Mouse (Mus musculus) myocyte (in vitro differentiated cells): Measurements from ENCODE around the gene Pstpip1.

Experiments used
- POLR2A ChIP-seq: IDR thresholded peaks from one replicate; pipeline ENCODE4 v1.6.1; 2011; ENCODE audit warnings: low read depth, mild to moderate bottlenecking, control low read depth, moderate library complexity; ENCODE audit not compliant: insufficient read length
- POLR2AphosphoS2 ChIP-seq: IDR thresholded peaks from one replicate; pipeline ENCODE4 v1.6.1; 2011; ENCODE audit warnings: low read depth, control low read depth; ENCODE audit not compliant: insufficient read length

DNA sequence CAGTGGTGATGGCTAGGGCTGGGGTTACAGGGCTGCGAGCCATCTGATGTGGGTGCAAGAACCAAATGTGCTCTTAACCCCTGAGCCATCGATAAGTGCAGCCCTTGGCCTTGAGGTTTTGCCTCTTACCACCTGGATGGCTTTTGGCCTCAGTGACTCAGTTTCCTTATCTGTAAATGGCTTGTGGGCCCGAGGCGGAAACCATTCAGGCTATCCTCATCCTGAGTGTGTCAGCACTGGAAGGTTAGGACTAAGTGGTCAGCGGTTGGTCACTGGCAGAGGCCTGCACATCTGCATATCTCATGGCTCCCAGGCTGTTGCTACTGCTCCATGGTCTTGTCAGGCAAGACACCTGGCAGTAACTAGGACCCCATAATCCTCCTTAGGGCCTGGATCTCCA, 28.3 kb downstream of the Pstpip1 start:
- TF ChIP-seq POLR2A (no peak), POLR2AphosphoS2 (no peak)
